Mouse (Mus musculus): ENCODE data around the gene Rasal3.

Gene Rasal3

GRCm38 (mm10) chr17:32354211-32354610 lies 49.2 kb downstream of the Rasal3 start:
- DNase-seq (ENCODE audit: low spot score) = no peak

GRCm38 (mm10) chr17:32353696-32354095 lies 49.7 kb downstream of the Rasal3 start:
- peak; percentile 91 for DNase-seq (ENCODE audit: low spot score)

GRCm38 (mm10) chr17:32351726-32352125 lies 51.7 kb downstream of the Rasal3 start:
- no peak for DNase-seq (ENCODE audit: low spot score)

GRCm38 (mm10) chr17:32351269-32351668 lies 52.1 kb downstream of the Rasal3 start:
- DNase-seq (ENCODE audit: low spot score) = no peak

GRCm38 (mm10) chr17:32350382-32350983 lies 52.9 kb downstream of the Rasal3 start, which contains the start of gene Akap8l:
TSS of gene Akap8l (minus strand) at chr17:32350607.
- DNase-seq (ENCODE audit: low spot score) = peak; percentile 99

- DNase-seq (ENCODE audit: low spot score) = no peak
These were observed 53.5 kb downstream of the Rasal3 start for GRCm38 (mm10) chr17:32349851-32350381.

- peak; percentile 58 for DNase-seq (ENCODE audit: low spot score)
These were observed 54.2 kb downstream of the Rasal3 start for GRCm38 (mm10) chr17:32349037-32349732.

- DNase-seq (ENCODE audit: low spot score) = no peak
These were observed 55.0 kb downstream of the Rasal3 start for GRCm38 (mm10) chr17:32348406-32348805.

- no peak for DNase-seq (ENCODE audit: low spot score)
These were observed 62.3 kb downstream of the Rasal3 start for GRCm38 (mm10) chr17:32341102-32341501.
